Mouse (Mus musculus): ENCODE data around the gene Cdk19.

Cdk19 gene

GRCm38 (mm10) chr10:40437117-40437516 lies 97.8 kb downstream of the Cdk19 start:
- intact Hi-C loops (cut with DNase I): no loop called here

- intact Hi-C loops (cut with DNase I): no loop called here
These were observed 101.4 kb downstream of the Cdk19 start for GRCm38 (mm10) chr10:40440740-40441139.

GRCm38 (mm10) chr10:40442076-40442475 lies 102.7 kb downstream of the Cdk19 start:
- intact Hi-C loops (cut with DNase I): no loop called here

GRCm38 (mm10) chr10:40443371-40443770 lies 104.0 kb downstream of the Cdk19 start:
- intact Hi-C loops (cut with DNase I): no loop called here

GRCm38 (mm10) chr10:40443806-40444357 lies 104.5 kb downstream of the Cdk19 start:
- intact Hi-C loops (cut with DNase I): no loop called here

- intact Hi-C loops (cut with DNase I): no loop called here
These were observed 105.2 kb downstream of the Cdk19 start for GRCm38 (mm10) chr10:40444586-40444985.

- intact Hi-C loops (cut with DNase I): no loop called here
These were observed 106.8 kb downstream of the Cdk19 start for GRCm38 (mm10) chr10:40446088-40446604.

GRCm38 (mm10) chr10:40446630-40447029 lies 107.3 kb downstream of the Cdk19 start:
- intact Hi-C loops (cut with DNase I): no loop called here

GRCm38 (mm10) chr10:40447295-40447694 lies 107.9 kb downstream of the Cdk19 start:
- intact Hi-C loops (cut with DNase I): no loop called here

GRCm38 (mm10) chr10:40447921-40448320 lies 108.6 kb downstream of the Cdk19 start:
- intact Hi-C loops (cut with DNase I): no loop called here

GRCm38 (mm10) chr10:40448444-40448843 lies 109.1 kb downstream of the Cdk19 start:
- intact Hi-C loops (cut with DNase I): no loop called here

GRCm38 (mm10) chr10:40449571-40449970 lies 110.2 kb downstream of the Cdk19 start:
- intact Hi-C loops (cut with DNase I): no loop called here

GRCm38 (mm10) chr10:40450171-40450570 lies 110.8 kb downstream of the Cdk19 start:
- intact Hi-C loops (cut with DNase I): no loop called here

GRCm38 (mm10) chr10:40457116-40457515 lies 117.8 kb downstream of the Cdk19 start:
- intact Hi-C loops (cut with DNase I): no loop called here

GRCm38 (mm10) chr10:40459141-40459540 lies 119.8 kb downstream of the Cdk19 start:
- intact Hi-C loops (cut with DNase I): no loop called here

GRCm38 (mm10) chr10:40461362-40461761 lies 122.0 kb downstream of the Cdk19 start:
- intact Hi-C loops (cut with DNase I): no loop called here

- intact Hi-C loops (cut with DNase I): no loop called here
These were observed 122.9 kb downstream of the Cdk19 start for GRCm38 (mm10) chr10:40462257-40462656.

GRCm38 (mm10) chr10:40467174-40467911 lies 128.0 kb downstream of the Cdk19 start:
- intact Hi-C loops (cut with DNase I): no loop called here

GRCm38 (mm10) chr10:40467912-40468254 lies 128.5 kb downstream of the Cdk19 start:
- intact Hi-C loops (cut with DNase I): no loop called here

- intact Hi-C loops (cut with DNase I): no loop called here
These were observed 129.8 kb downstream of the Cdk19 start for GRCm38 (mm10) chr10:40469145-40469544.

- intact Hi-C loops (cut with DNase I): no loop called here
These were observed 137.3 kb downstream of the Cdk19 start for GRCm38 (mm10) chr10:40476535-40477285.

GRCm38 (mm10) chr10:40477426-40478075 lies 138.2 kb downstream of the Cdk19 start:
- intact Hi-C loops (cut with DNase I): no loop called here
